Mouse (Mus musculus) right cerebral cortex, adult 2 months (tissue): ENCODE measurements around the gene Clasrp.

Experiments
- DNase-seq, 2 experiments: peaks; one replicate each; pipeline ENCODE4 v3.0.0; 2021 to 2022; ENCODE audit warnings: low spot score in 2 of 2

The Clasrp gene

GRCm38 (mm10) chr7:19563884-19564283 is 40.4 kb downstream of the Clasrp start:
- no peak for DNase-seq

GRCm38 (mm10) chr7:19562643-19563410 is 41.5 kb downstream of the Clasrp start, which contains the start of gene Ppp1r37:
Ppp1r37 (minus strand) TSS chr7:19563076.
- DNase-seq: peak in 1 of 2 experiments; percentile 21

- DNase-seq: peak; percentile 85 to 88
Observed at GRCm38 (mm10) chr7:19561765-19562642, 42.3 kb downstream of the Clasrp start.

- peak in 1 of 2 experiments; percentile 29 for DNase-seq
Observed at GRCm38 (mm10) chr7:19561431-19561764, 42.9 kb downstream of the Clasrp start.

GRCm38 (mm10) chr7:19560491-19561260 is 43.6 kb downstream of the Clasrp start:
- no peak for DNase-seq

GRCm38 (mm10) chr7:19558965-19559364 is 45.3 kb downstream of the Clasrp start:
- DNase-seq: no peak

GRCm38 (mm10) chr7:19557982-19558900 is 46.0 kb downstream of the Clasrp start:
- peak in 1 of 2 experiments; percentile 48 for DNase-seq

GRCm38 (mm10) chr7:19557086-19557485 is 47.2 kb downstream of the Clasrp start:
- no peak for DNase-seq

- DNase-seq: peak; percentile 72 to 75
Observed at GRCm38 (mm10) chr7:19554168-19554567, 50.1 kb downstream of the Clasrp start.

GRCm38 (mm10) chr7:19552443-19552842 is 51.8 kb downstream of the Clasrp start:
- DNase-seq: no peak

GRCm38 (mm10) chr7:19551634-19552033 is 52.7 kb downstream of the Clasrp start:
- DNase-seq: no peak

- DNase-seq: no peak
Observed at GRCm38 (mm10) chr7:19549394-19549793, 54.9 kb downstream of the Clasrp start.

GRCm38 (mm10) chr7:19547344-19547969 is 56.8 kb downstream of the Clasrp start:
- no peak for DNase-seq

GRCm38 (mm10) chr7:19546007-19546406 is 58.3 kb downstream of the Clasrp start:
- DNase-seq: no peak

- DNase-seq: no peak
Observed at GRCm38 (mm10) chr7:19543584-19543983, 60.7 kb downstream of the Clasrp start.

- no peak for DNase-seq
Observed at GRCm38 (mm10) chr7:19542155-19542691, 62.1 kb downstream of the Clasrp start.

- no peak for DNase-seq
Observed at GRCm38 (mm10) chr7:19541681-19542154, 62.6 kb downstream of the Clasrp start.

- no peak for DNase-seq
Observed at GRCm38 (mm10) chr7:19540771-19541566, 63.3 kb downstream of the Clasrp start.

- no peak for DNase-seq
Observed at GRCm38 (mm10) chr7:19534676-19535075, 69.6 kb downstream of the Clasrp start.
